Mouse (Mus musculus): ENCODE data around the gene Dph6.
"Not testable (repeated sequence)": the region's sequence is repeated elsewhere in the genome, so short reads cannot be mapped to it uniquely, and the experiment has no call there.

Gene Dph6

DNA sequence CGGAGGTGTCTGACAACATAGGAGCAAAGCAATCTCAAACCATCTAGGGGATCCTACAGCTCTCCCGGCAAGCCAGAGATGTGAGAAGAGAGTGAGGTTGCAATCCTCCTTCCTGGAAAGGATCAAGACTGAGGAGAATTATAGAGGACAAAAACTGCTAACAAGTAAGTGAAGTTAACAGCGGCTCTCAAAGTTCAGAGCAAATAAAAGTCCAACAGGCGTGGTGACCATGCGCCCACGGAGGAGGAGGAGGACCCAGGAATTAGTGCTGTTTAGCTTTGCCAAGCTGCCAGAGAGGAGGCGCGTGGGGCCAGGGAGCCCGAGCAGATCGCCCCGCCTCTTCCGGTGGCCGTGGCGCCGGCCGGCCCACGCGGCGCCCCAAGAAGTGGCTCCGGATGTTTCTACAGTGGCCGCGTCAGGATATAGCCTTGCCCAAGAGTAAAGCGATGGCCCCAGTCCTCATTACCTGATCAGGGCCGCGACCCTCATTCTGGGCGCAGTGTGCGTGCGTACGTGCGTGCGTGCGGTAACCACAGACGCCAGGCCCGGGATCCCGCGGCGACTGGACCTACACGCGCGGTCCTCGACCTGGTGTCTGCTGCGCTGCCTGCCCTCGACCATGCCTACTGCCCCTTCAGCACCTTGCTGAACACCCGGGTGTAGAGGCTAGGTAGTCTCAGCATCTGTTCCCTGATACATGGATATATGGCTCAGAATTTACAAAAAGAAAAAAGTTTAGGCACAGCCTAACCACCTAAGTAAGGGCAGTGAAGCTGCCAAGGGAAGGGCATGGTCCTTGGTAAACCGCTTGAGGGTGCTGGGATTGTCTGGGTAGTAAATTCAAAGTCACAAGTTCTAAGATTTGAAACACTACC lies at the start of gene Dph6:
Gene Dph6 (minus strand): TSS at position 600 of the 875 bp plus-strand sequence.
- DNase-seq = peak; percentile 39 to 59

DNA sequence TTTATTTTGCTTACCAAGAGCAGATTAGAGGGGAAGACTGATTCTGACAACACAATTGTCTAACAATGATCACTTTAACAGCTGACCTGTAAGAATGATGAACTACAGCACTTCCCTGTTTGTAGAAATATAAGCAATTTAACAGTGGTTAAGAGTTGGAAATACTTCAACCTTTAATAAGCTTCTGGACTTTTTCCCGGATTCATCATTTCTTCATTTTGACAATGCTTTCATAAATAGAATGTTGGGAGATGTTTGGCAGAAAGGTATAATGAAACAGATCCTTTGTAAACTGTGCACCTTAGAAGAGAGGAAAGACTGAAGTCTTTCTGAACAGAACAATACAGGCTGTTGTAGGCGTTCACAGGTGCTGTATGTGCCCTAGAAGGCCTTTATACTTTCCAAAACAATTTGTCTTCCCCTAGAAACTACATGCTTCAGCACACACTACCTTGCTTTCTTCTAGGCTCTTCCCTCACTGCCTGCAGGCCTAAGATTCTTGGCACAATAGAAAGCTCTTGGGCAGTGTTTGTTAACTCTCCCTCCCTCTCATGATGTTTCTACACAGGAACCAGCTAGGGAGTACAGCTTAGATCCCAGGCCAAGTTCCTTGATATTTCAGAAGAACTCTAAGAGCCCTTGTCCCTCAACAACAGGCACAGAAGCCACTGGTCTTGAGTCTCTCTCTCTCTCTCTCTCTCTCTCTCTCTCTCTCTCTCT lies 46.4 kb upstream of the Dph6 start:
- no peak for DNase-seq

DNA sequence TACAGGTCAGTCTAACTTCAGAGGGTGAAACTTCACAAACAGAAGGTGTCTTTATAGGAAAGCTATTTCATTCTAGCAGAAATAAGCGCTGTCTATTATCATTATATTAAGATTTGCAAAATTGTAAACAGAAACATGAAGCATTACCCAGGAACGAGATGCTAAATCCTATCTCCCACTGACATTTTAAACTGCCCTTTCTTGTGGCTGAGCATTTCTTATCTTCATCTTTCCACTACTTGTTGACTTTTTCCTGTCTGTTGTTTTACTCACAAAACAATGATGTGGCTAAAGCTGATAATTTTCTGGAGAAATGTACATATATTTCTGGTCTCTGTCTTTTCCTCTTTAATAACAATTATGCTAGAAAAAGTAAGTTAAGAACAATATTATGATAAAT lies 36.8 kb upstream of the Dph6 start:
- no peak for DNase-seq

DNA sequence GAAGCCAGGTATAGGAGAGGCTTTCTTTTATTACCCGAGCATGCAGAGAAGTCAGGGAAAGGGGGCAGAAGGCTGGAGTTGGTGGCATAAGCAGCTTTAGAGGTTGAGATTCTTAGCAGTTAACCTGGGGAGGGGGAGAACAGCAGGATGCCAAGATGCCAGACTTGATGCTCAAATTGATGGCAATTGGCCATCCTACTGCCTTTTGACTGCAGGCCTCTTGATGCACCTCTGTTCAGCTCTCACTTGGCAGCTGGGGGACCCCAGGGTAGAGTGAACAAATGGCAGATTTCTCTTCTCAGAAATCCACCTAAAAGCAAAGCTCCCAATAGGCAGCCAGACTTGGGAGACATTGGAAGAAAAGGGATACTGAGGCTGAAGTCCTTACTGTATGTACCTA lies 32.7 kb upstream of the Dph6 start:
- no peak for DNase-seq

DNA sequence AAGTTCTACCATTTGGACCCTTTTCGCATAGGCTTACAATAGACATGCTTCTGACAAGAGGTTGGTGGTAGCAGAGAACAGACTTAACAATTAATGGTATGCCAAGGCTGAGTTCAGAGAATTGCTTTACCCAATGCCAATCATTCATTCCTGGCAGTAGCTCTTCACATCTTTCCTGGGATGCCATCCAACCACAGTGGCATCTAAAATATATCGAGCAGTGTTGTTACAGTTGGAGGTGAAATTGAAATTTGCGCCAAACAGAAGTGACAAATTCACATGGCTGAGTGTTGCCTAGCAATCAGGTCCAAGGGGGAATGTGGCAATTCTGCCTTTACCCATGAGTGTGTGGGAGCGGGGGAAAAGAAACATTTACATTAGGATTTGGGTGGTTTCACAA lies 32.3 kb upstream of the Dph6 start:
- DNase-seq = no peak

DNA sequence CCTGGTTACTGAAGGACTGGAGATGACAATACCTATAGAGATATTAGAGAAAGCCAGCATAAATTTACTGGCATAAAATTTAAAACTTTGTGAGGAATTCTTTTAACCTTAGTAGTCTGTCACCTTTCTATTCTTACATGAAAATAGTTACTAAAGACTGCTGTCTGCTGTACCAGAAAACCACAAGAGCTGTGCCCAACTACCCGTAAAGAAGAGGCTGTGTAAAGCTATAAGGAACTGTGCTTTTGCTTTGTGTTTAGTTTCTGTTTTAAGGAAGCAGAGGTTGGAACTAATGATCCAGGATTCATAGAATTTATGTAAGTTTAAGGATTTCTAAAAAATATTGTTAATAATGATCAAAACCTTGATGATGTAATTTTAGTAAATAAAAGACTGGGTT lies 19.1 kb upstream of the Dph6 start:
- DNase-seq = no peak

DNA sequence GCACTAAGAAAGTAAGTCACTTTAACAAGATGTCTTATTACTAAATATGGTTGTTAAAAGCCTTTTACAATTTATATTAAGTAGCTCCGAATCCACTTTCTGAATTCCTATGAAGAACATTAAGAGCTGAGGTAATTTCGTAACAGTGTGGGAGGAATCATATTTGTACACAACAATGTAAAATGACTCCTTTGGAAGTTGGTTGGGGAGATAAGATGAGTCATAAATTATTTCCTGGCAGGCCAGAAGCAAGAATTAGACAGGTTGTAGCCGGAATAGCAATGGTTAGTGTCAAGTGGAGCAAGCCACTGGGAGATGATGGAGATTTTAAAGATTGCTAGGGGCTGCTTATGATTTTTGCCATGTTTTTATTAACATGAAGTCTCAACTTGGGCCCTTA lies 16.2 kb upstream of the Dph6 start:
- DNase-seq = no peak

DNA sequence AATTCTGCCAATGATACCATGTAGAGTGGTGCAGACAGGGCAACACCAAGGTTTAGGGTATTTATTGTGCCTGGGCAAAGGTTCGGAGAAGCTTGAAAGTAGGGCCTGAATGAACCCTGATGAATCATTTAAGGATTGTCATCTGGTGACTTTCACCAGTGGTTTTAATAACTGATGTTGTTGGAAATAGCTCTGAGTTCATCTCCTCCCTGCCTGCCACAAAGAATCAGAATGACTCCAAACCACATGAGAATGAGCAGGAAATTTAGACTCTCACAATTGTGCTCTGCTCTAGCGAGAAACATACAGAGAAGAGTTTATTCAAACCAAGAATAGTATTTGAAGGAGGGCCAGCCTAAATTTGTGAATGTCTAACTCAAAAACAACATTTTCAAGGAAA lies 4.2 kb upstream of the Dph6 start:
- no peak for DNase-seq

DNA sequence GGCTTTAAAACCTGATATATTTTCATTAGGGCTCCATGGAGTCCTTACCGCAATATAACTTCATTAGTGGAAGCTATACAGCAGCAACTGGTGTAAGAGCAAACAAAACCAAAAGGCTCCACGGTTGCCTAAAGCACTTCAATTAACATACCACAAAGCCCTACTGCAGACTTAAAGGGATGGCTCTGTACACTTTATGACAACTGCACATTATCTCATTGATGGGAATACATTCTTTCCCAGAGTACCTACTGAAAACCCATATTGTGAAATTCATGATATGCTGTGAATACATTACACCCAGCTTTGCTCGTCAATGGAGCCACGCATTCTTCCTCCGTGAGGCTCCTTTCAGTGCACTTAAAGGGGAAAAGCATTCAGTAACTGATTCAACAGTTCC lies 8.5 kb downstream of the Dph6 start:
- DNase-seq = no peak

DNA sequence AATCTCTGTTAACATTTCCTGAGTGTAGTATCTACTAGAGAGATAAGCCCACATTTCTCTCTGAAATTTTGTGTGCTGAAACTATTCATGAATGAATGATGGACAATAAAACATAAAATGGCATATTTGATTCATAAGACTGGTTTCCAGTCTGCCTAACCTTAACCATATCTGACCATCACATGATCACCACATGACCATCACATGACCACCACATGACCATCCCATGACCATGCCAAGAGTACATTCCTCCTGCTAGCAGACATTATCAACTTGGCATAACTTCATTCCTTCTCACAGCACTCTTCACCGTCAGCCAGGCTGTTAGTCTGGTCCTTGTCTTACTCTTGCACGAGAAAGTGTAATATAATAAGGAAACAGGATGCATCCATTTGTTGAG lies 10.9 kb downstream of the Dph6 start:
- DNase-seq = no peak

DNA sequence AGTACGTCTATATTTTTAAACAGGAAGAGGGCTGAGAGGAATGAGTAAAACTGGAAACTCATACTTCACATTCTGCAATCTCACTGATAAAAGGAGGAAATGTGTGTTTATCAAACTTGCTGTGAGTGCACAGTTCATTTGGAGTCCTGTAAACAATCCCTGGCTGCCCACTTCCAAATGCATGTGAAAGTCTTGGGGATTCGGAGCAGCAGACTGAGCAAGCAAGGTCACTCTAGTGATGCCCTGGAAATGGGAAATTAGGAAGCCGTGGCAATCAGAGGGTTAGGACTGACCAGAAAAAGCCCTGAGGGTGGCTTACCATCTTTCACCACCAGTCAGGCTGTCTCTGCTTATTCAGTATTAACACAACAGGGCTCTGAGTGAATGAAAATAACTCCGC lies 30.1 kb downstream of the Dph6 start:
- DNase-seq = no peak

DNA sequence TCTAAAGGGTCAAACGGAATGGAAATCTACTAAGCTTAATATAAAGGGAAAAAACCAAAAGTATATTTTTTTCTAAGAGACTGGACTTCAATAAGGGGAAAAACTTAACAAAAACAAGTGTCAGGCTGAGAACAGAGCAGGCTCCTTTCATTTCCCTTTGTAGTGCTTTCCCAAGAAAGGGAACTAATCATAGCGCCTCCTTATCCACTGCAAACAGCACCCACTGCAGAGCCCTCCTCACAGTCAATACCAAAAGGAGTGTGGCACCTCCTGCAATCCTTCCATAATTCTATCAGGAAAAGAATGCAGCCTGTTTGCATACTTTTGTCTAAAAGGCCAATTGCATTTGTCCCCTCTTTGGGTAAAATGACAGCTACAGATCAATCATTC lies 32.2 kb downstream of the Dph6 start:
- no peak for DNase-seq

DNA sequence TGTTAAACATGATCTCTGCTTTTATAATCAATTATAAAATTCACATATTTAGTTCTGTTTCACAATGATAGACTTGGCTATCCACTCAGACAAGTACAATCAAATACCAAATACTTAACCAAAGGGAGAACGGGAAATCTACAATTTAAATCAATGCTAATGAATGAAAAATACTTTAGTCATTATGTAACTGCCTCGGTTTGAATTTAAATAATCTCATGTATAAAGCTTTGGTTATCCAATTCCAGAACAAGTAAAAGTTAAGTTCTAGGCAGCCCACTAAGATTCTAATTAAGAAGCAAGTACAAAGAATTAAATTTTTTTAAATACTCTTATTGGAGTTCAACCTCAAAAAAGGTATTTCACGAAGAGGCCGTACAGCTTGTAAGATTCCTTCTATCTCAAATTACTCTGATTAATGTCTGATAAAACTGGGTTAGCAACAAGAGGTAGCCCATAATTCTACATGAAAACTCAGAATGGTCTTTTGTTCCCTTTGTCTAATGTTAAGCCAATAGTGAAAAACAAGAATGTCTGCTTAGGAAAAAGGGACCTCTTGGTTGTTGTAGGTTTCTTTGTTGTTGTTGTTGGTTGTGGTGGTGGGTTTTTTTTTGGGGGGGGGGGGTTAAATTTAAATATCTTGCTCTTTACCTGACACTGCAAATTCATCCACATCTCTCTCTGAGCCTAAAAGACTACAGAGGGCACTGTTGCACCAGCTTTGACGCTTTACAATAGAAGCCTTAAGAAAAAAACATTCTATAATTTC lies 32.8 kb downstream of the Dph6 start:
- no peak for DNase-seq

DNA sequence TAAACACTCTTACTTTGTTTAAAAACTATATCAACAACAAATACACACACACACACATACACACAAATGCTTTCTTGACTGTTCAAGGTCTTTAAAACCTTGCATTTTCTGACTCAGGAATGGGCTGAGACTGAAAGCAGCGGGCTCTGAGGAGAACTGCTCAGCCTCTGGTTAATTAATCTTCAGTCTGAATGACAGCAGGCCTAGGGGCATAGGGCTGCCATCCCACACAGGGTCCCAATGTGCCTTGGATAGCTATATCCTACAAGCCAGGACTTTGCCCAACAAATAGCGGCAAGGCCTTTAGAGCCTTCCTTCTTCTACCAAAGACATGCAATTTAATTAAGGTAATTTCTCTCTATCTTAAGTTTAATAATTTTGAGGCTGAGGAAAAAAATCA lies 43.2 kb downstream of the Dph6 start:
- DNase-seq = no peak

DNA sequence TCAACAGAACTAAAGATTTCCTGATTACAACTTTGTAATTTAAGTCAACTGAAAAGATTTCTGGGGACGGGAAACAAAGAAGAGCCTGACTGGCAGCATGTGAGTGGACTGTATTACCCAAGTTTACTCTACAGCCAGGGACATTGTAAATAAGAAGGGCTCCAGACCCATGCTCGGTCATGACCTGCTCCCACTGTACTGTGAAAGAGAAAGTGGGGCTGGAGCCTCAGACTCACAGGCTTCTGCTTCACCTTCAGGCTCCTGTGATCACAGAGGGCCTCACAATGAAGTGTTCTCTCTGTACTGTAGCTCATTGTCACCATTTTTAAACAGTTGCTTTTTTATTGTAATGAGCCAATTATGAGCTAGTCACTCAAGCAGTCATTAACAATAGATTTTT lies 44.7 kb downstream of the Dph6 start:
- no peak for DNase-seq

DNA sequence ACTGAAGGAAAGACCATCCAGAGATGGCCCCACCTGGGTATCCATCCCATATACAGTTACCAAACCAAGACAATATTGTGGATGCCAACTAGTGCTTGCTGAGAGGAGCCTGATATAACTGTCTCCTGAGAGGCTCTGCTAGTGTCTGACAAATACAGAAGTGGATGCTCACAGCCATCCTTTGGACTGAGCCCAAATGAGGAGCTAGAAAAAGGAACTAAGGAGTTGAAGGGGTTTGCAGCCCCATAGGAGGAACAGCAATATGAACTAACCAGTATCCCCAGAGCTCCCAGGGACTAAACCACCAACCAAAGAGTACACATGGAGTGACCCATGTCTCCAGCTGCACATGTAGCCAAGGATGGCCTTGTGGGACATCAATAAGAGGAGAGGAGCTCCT lies 49.6 kb downstream of the Dph6 start:
- DNase-seq = not testable (repeated sequence)

DNA sequence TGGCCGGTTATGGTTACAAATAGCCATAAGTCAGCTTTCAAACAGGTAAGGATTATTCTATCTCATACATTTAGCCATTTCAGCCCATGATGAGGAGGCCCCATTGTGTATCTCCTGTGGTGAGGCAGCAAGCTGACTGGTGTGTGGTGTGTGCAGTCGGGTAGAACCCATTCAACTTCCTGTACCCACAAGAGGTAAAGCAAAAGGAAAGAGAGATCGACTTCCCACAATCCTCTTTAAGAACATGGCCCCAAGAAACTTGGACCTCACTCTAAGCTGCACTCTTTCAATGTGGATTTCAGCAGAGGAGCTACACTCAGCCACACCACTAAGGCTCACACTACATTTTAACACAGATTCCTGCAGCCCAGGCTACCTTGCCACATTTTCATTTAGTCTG lies 53.6 kb downstream of the Dph6 start:
- no peak for DNase-seq

DNA sequence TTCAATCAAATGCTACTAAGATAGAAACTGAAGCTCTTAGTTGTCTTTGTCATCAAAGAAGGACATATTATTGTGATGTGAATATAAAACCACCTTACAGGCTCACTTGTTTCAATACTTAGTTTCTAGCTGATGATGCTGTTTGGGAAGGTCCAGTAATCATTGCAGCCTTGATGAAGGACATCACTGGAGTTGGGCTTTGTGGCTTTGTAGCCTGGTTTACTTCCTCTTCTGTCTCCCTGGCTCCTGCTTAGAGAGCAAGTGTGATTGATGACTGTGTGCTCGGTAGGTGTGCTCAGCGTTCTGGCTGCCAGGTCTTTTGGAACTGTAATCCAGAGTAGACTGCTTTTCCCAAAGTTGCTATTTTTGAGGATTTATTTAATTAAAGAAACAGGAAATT lies 55.0 kb downstream of the Dph6 start:
- DNase-seq = no peak

DNA sequence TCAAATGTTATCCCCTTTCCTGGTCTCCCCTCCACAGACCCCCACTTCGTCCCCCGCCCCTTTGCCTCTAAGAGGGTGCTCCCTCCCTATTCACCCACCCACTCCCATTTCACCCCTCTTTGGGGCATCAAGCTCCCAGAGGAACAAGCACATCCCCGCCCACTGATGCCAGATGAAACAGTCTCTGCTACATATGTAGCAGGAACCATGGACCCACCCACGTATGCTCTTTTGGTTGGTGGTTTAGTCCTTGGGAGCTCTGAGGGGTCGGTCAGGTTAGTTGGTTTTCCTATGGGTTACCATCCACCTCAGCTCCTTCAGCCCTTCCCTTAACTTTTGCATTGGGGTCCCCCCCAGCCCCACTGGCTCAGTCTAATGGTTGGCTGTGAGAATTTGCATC lies 61.4 kb downstream of the Dph6 start:
- no peak for DNase-seq

DNA sequence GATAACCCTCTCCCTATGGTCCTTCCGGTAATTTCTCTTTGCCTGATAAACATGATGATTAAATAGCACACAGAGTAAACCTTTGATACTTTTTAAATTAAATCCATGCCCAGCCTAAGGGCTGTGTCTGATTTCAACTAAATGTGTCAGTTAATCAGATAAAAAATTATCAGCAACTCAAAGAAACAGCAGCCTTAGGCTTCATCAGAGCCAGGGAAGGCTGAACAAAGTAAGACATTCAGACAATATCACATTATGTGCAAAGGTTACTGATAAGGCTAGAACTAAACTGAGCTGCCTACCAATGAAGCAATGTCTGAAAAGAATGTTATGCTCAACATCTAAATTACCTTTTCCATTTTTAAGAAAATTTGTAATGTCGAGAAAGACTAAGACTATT lies 74.0 kb downstream of the Dph6 start:
- no peak for DNase-seq

DNA sequence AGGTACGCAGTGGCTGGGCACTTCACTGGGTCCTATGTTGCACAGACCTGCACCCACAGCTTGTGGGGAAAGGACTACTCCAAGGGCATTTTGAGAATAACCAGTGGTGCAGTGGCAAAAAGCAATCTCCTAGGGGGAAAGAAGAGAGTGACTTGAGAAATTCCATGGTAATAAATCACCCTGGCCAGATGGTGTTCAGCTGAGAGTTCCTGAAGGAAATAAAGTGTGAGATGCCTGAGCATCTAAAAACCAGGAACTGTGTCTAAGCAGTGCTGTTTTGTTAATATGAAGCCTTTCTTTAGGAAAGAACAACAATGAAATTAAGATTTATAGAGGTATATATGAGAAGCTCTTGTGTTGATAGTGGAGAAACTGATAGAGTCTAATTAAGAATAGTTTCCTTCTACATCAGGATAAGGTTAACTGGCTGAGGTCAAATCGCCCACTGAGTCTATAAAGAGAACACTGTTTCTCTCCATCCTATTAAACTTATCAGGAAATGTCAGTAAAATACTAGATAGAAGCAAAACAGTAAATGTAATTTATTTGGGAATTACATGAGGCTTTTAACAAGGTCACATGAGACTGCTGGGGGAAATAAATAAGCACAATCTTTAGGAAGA lies 111.7 kb downstream of the Dph6 start:
- no peak for DNase-seq

DNA sequence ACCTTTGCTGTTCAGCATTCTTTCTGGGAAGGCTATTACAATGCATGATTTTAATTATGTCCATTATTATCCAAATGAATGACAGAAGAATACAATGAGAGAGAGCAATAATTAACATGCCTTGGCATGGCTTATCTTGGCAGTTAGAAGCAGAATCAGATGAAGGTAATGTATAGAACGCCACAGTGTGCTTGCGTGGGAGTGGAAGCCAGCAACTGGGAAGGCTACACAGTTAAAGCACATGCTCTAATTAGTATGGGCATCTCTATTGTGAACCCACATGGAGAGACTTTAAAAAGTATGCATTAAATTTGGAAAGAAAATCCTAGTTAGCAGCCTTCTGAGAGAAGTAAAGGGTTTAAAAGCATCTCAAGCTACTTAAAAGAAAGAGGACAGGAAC lies 112.4 kb downstream of the Dph6 start:
- no peak for DNase-seq

DNA sequence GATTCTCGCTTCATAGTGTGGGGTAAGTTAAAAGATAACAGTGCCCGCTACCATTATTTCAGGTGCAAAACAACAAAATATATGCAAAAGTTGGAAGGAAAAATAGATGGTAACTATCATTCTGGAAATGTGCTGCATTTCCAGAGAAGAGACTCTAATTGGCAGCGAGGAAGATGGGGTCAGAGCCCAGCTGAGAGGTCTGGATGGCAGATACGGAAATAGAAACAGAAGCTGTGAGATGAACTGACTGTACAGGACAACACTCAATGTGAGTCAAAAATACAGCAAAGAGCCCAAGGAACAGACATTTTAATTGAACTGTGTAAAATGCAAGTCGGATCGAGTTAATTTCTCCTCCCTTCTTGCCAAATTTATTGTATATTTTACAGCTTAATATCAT lies 114.3 kb downstream of the Dph6 start:
- no peak for DNase-seq
